Mouse (Mus musculus): ENCODE measurements at regions not wholly inside any gene's neighbourhood (a gene's known extent, or its start where the extent isn't known, plus 50 kb on each side); places are given as distances from the start of the nearest gene placed in this dataset.

DNA sequence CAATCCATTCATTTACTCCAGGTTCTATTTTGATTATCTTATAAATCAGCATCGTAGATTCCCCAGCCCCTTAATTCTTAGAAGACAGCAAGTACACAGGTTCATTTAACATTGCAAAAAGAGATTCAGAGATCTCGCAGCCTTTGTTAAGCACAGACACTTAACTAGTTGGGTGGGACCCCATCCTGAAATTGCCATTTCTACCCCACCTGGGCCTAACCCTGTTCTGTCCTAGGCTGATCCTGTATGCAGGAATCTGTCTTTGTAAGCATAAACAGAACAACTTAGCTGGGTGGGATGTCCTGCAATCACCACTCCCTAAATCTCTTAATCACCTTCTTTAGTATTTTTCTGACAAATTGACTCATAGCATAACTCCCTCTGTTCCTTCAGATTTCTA is 462.8 kb upstream of the Arrdc3 start:
- H3K9me3 ChIP-seq (replicated peaks; ENCODE audit: insufficient read depth, low read length), result no peaks in the 10 kb centered on the region

More for the DNA sequence above, 462.8 kb upstream of the Arrdc3 start:
- Histone ChIP-seq H3K4me1 (ENCODE audit: control insufficient read depth in 1 of 2, insufficient read depth in 2 of 2, low read length in 2 of 2) (no peaks in the 10 kb centered on the region), H3K9ac (ENCODE audit: control insufficient read depth, low read depth, low read length, poor library complexity, severe bottlenecking) (no peak overlapping the region), H3K27ac (ENCODE audit: control insufficient read depth, low read depth, low read length) (no peak overlapping the region), H3K4me3 (ENCODE audit: control insufficient read depth in 1 of 2, insufficient read depth in 1 of 2, low read depth in 2 of 2, low read length in 2 of 2) (no peak overlapping the region), H3K36me3 (ENCODE audit: control insufficient read depth in 1 of 2, insufficient read depth in 2 of 2, low read length in 2 of 2) (no peaks in the 10 kb centered on the region), H3K79me2 (ENCODE audit: control insufficient read depth, insufficient read depth, low read length, poor library complexity) (no peaks in the 10 kb centered on the region), H3K27me3 (ENCODE audit: control insufficient read depth in 1 of 2, insufficient read depth in 2 of 2, low read length in 2 of 2) (no peaks in the 10 kb centered on the region)
- DNase-seq (ENCODE audit: low read depth, low spot score), result no peak
- no peak for TF ChIP-seq NELFE (IDR thresholded peaks at IDR 0.05; ENCODE audit: low read depth, low read length)
- no peak for TF ChIP-seq EP300 (IDR thresholded peaks at IDR 0.05; ENCODE audit: low read depth in 1 of 2, low read length in 2 of 2)
- no peak for TF ChIP-seq ZC3H11A (IDR thresholded peaks at IDR 0.05; ENCODE audit: low read depth, low read length)
- no peak for TF ChIP-seq ELF1 (IDR thresholded peaks at IDR 0.05; ENCODE audit: low read depth, low read length)
- no peak for TF ChIP-seq USF2 (IDR thresholded peaks at IDR 0.05; ENCODE audit: borderline replicate concordance in 1 of 2, insufficient read depth in 1 of 2, low read depth in 1 of 2, low read length in 2 of 2)
- no peak for TF ChIP-seq ZKSCAN1 (IDR thresholded peaks at IDR 0.05; ENCODE audit: low read depth, low read length)
- TF ChIP-seq JUND (IDR thresholded peaks at IDR 0.05; ENCODE audit: low read depth, low read length), result no peak
- TF ChIP-seq KAT2A (conservative IDR thresholded peaks at IDR 0.05; ENCODE audit: low read depth, low read length), result no peak
- no peak for TF ChIP-seq POLR2AphosphoS2 (IDR thresholded peaks at IDR 0.05; ENCODE audit: low read length)
- no peak for TF ChIP-seq ZNF384 (IDR thresholded peaks at IDR 0.05; ENCODE audit: low read depth, low read length)

Data from MEL (cell line).